ENCODE assay signal across 8 mouse cellular contexts in the genomic region with DNA sequence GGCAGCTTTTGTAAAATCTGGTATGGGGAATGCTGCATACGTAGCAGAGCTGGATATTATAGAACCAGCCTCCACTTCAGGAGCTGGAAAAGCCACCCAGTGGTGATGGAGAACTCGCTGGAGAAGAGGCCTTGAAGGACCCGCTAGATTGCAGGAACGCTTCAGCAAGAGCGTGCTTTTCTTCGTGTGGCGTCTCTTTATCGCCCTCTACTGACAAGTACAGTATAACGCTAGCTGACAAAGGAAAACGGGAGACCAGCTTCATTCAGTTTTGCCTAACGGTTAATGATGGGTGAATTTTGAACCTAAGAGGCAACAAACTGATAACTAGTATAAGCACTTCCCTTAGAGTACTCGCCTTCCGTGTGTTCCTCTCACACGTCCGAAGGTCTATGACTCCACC. TPM values are rescaled to one million over a fixed set of nuclear protein-coding genes. Genes with fewer than 3 reads are reported as not detected.
DNase-seq lines count a peak whose midpoint lies in the region; ATAC-seq and TF ChIP-seq lines count a peak whose summit lies in the region.

No protein-coding gene starts in this region.

- no peak overlapping the region for H3K4me3 ChIP-seq in intestine, embryonic 14.5 days (ENCODE audit: low read depth, low read length)
- no peak overlapping the region for H3K4me3 ChIP-seq in midbrain, postnatal 0 days (ENCODE audit: low read depth, low read length)

- peak; percentile 20 for DNase-seq in ovary, postnatal 36 days (ENCODE audit: low spot score)
- no peak for DNase-seq in ovary, adult 18-20 months (ENCODE audit: low spot score)
- peak; percentile 30 for DNase-seq in cerebellum, adult 11-12 months
- DNase-seq in forelimb bud, embryonic 11.5 days (ENCODE audit: low read depth, low spot score): peak; percentile 89
- DNase-seq in intestine, embryonic 14.5 days (ENCODE audit: low spot score): peak; percentile 65
- peak; percentile 69 to 84 for DNase-seq in left cerebral cortex, postnatal 14 days (ENCODE audit: low spot score in 2 of 2)
- DNase-seq in midbrain, postnatal 0 days (ENCODE audit: low spot score): peak; percentile 94
- peak; percentile 53 for DNase-seq in thymus, postnatal 14 days

- peak; percentile 89 for TF ChIP-seq CTCF in midbrain, postnatal 0 days (IDR thresholded peaks at IDR 0.05)

- H3K4me1 ChIP-seq in intestine, embryonic 14.5 days (replicated peaks; ENCODE audit: control insufficient read depth, insufficient read depth, low read length): no peaks in the 10 kb centered on the region
- no peaks in the 10 kb centered on the region for H3K4me1 ChIP-seq in midbrain, postnatal 0 days (ENCODE audit: insufficient read depth, low read length)

- no peaks in the 10 kb centered on the region for H3K36me3 ChIP-seq in intestine, embryonic 14.5 days (ENCODE audit: control insufficient read depth, insufficient read depth, low read length)
- H3K36me3 ChIP-seq in midbrain, postnatal 0 days (ENCODE audit: insufficient read depth, low read length): no peaks in the 10 kb centered on the region

- no peaks in the 10 kb centered on the region for H3K27me3 ChIP-seq in intestine, embryonic 14.5 days (replicated peaks; ENCODE audit: control insufficient read depth, insufficient read depth, low read length)
- H3K27me3 ChIP-seq in midbrain, postnatal 0 days (ENCODE audit: insufficient read depth, low read length): no peaks in the 10 kb centered on the region

- H3K9me3 ChIP-seq in intestine, embryonic 14.5 days (ENCODE audit: control insufficient read depth, low read length): no peaks in the 10 kb centered on the region
- no peaks in the 10 kb centered on the region for H3K9me3 ChIP-seq in midbrain, postnatal 0 days (ENCODE audit: low read length)

- WGBS in intestine, embryonic 14.5 days: 2% methylated on average over 15 of the region's 15 CpGs
- WGBS in midbrain, postnatal 0 days: 2% methylated on average over 15 of the region's 15 CpGs

- no peak overlapping the region for H3K27ac ChIP-seq in intestine, embryonic 14.5 days (ENCODE audit: low read depth)
- H3K27ac ChIP-seq in midbrain, postnatal 0 days (ENCODE audit: low read depth, low read length): 0 out of 2 replicates have a peak overlapping the region, but pooled peaks have one; percentile 43

- no peak overlapping the region for H3K9ac ChIP-seq in intestine, embryonic 14.5 days (ENCODE audit: low read length)
- no peak overlapping the region for H3K9ac ChIP-seq in midbrain, postnatal 0 days (replicated peaks; ENCODE audit: low read length, poor library complexity, severe bottlenecking)

- 0 out of 2 replicates have a peak, but pooled peaks have one; percentile 47 for ATAC-seq in intestine, embryonic 14.5 days (replicated peaks; ENCODE audit: low FRiP score, low TSS enrichment, low read depth)
- peak; percentile 70; the same call in 1 of the 2 replicates for ATAC-seq in midbrain, postnatal 0 days (ENCODE audit: low FRiP score)

- intact Hi-C loops in left cerebral cortex, postnatal 14 days (cut with DNase I): loop anchor here (2.0 to 10.0 kb wide), 4 partner anchors 57 to 355 kb away; a partner anchor contains a TSS

- no peak overlapping the region for H3K4me2 ChIP-seq in intestine, embryonic 14.5 days (ENCODE audit: low read length)
- H3K4me2 ChIP-seq in midbrain, postnatal 0 days (ENCODE audit: low read depth, low read length, poor library complexity, severe bottlenecking): no peak overlapping the region

RNA-seq across cellular contexts. Expression of a gene that starts 9.0 kb away (rescaled TPM):
- 2.7 and 3.3 TPM in 2 replicates for polyA plus RNA-seq in intestine, embryonic 14.5 days (2014; fragmentation: Nextera tagmentation; extraction: Ambion mirVana)
- total RNA-seq in left cerebral cortex, postnatal 14 days (2021): 1 to 10 TPM; 2.9 to 3.1 TPM
- total RNA-seq in midbrain, postnatal 0 days (2014; rRNA removed): 9.1 TPM in 2 replicates
- polyA plus RNA-seq in midbrain, postnatal 0 days (2015; fragmentation: Nextera tagmentation; extraction: Ambion mirVana): 1.2 and 1.5 TPM in 2 replicates

RNA-seq across cellular contexts. Expression of a gene that starts 35.6 kb away (rescaled TPM):
- 0.31 and 0.37 TPM in 2 replicates for polyA plus RNA-seq in intestine, embryonic 14.5 days (2014; fragmentation: Nextera tagmentation; extraction: Ambion mirVana)
- total RNA-seq in left cerebral cortex, postnatal 14 days (2021): not detected
- total RNA-seq in midbrain, postnatal 0 days (2014; rRNA removed): 0.88 TPM in 1 of 2 replicates, not detected in the other
- 0.16 and 0.40 TPM in 2 replicates for polyA plus RNA-seq in midbrain, postnatal 0 days (2015; fragmentation: Nextera tagmentation; extraction: Ambion mirVana)

RNA-seq across cellular contexts. Expression of a gene that starts 58.7 kb away (rescaled TPM):
- polyA plus RNA-seq in intestine, embryonic 14.5 days (2014; fragmentation: Nextera tagmentation; extraction: Ambion mirVana): 38.4 and 43.8 TPM in 2 replicates
- total RNA-seq in left cerebral cortex, postnatal 14 days (2021): 10 to 100 TPM; 61.8 to 63.2 TPM
- total RNA-seq in midbrain, postnatal 0 days (2014; rRNA removed): 43.7 and 68.2 TPM in 2 replicates
- polyA plus RNA-seq in midbrain, postnatal 0 days (2015; fragmentation: Nextera tagmentation; extraction: Ambion mirVana): 51.9 and 65.8 TPM in 2 replicates
